Mouse (Mus musculus) heart, adult 2 months (tissue): ENCODE measurements around the gene Fryl.

Experiments used
- CTCF ChIP-seq: fragments of 200-600 bp; IDR thresholded peaks from 2 replicates; pipeline ENCODE4 v1.8.1; 2022; ENCODE audit warnings: antibody characterized with exemption, mild to moderate bottlenecking, moderate library complexity
- EP300 ChIP-seq: fragments of 200-500 bp; IDR thresholded peaks from 2 replicates; pipeline ENCODE4 v1.6.1; 2011; ENCODE audit warnings: low read depth, low read length, control low read depth; ENCODE audit not compliant: insufficient read depth
- POLR2A ChIP-seq: fragments of 200-500 bp; IDR thresholded peaks from 2 replicates; pipeline ENCODE4 v1.6.1; 2011; ENCODE audit warnings: mild to moderate bottlenecking, low read depth, low read length, control low read depth; ENCODE audit not compliant: insufficient read depth

DNA sequence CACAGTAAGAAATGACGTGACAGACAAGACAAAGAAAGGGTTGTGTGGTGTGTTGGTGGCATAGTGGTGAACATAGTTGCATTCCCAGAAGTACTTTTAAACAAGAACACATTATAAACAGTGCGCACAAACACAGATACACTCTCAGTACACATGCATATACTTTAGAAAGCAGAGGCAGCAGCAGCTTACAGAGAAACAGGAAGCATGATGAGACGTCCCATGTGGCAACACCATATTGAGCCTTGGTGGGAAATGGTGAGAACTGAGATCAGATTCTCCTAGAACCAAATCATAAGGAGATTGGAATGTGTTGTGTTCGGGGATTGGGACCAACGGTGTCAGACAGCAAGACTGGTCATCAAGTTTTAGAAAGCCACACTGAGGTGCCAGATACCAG is 21.2 kb downstream of the Fryl start:
- TF ChIP-seq EP300, result no peak
- TF ChIP-seq POLR2A, result no peak
- TF ChIP-seq CTCF, result no peak
